Mouse (Mus musculus) testis, adult 2 months (tissue): Measurements from ENCODE around the gene Hoxb6. TPM values are rescaled to one million over a fixed set of nuclear protein-coding genes. Genes with fewer than 3 reads are reported as not detected.

Experiments used
- H3K27ac ChIP-seq: fragments of 200-500 bp; 2 replicates; pipeline ENCODE4 v1.5.1; 2012; ENCODE audit warnings: low read depth, low read length; ENCODE audit not compliant: control insufficient read depth, insufficient read depth
- H3K27me3 ChIP-seq: fragments of 200-500 bp; 2 replicates; pipeline ENCODE4 v1.6.1; 2012; ENCODE audit warnings: mild to moderate bottlenecking, low read length, moderate library complexity; ENCODE audit not compliant: control insufficient read depth, insufficient read depth
- H3K36me3 ChIP-seq: fragments of 200-500 bp; 2 replicates; pipeline ENCODE4 v1.6.1; 2012; ENCODE audit warnings: mild to moderate bottlenecking, low read length; ENCODE audit not compliant: control insufficient read depth, insufficient read depth
- H3K4me1 ChIP-seq: fragments of 200-500 bp; 2 replicates; pipeline ENCODE4 v1.6.1; 2012; ENCODE audit warnings: low read length; ENCODE audit not compliant: control insufficient read depth, insufficient read depth
- H3K4me3 ChIP-seq: fragments of 200-500 bp; 2 replicates; pipeline ENCODE4 v1.5.1; 2012; ENCODE audit warnings: low read depth, mild to moderate bottlenecking, low read length, moderate library complexity, mixed read lengths; ENCODE audit not compliant: control insufficient read depth
- CTCF ChIP-seq: fragments of 200-500 bp; IDR thresholded peaks from 2 replicates; pipeline ENCODE4 v1.5.1; 2012; ENCODE audit warnings: low read depth, mild to moderate bottlenecking, inconsistent platforms, low read length, moderate library complexity; ENCODE audit not compliant: control insufficient read depth, insufficient read depth, insufficient replicate concordance
- POLR2A ChIP-seq: fragments of 200-500 bp; IDR thresholded peaks from 2 replicates; pipeline ENCODE4 v1.6.1; 2012; ENCODE audit warnings: low read depth, mild to moderate bottlenecking, inconsistent platforms, low read length, moderate library complexity; ENCODE audit not compliant: control insufficient read depth
- polyA plus RNA-seq: library from polyadenylated mRNA; depleted of rRNA; stranded (reverse); fragments of >200 nt; gene quantifications from 2 replicates; pipeline ENCODE4 v1.2.3, GENCODE M21; 2012

The Hoxb6 gene
- polyA plus RNA-seq, 1 experiment: 0.15 TPM

- Histone ChIP-seq H3K36me3 (no peaks in the 10 kb centered on the region), H3K4me3 (no peak overlapping the region), H3K4me1 (peaks cover 8% of the 10 kb centered on the region), H3K27me3 (peaks cover 2% of the 10 kb centered on the region), H3K27ac (no peak overlapping the region)
- TF ChIP-seq CTCF (no peak), POLR2A (no peak)
Observed at GRCm38 (mm10) chr11:96263636-96264389, 28.5 kb upstream of the Hoxb6 start.

- no peak for TF ChIP-seq CTCF
- peaks cover 4% of the 10 kb centered on the region for H3K27me3 ChIP-seq
- H3K36me3 ChIP-seq: no peaks in the 10 kb centered on the region
- H3K27ac ChIP-seq: no peak overlapping the region
- H3K4me3 ChIP-seq: no peak overlapping the region
- peaks cover 8% of the 10 kb centered on the region for H3K4me1 ChIP-seq
Observed at GRCm38 (mm10) chr11:96264390-96265020, 27.8 kb upstream of the Hoxb6 start.

- H3K27ac ChIP-seq: no peak overlapping the region
- peaks cover 8% of the 10 kb centered on the region for H3K27me3 ChIP-seq
- TF ChIP-seq CTCF: no peak
- no peak for TF ChIP-seq POLR2A
- H3K4me1 ChIP-seq: peaks cover 8% of the 10 kb centered on the region
- H3K36me3 ChIP-seq: no peaks in the 10 kb centered on the region
- H3K4me3 ChIP-seq: no peak overlapping the region
Observed at GRCm38 (mm10) chr11:96265954-96266353, 26.3 kb upstream of the Hoxb6 start.

GRCm38 (mm10) chr11:96267021-96267920, 25.0 kb upstream of the Hoxb6 start:
- no peak overlapping the region for H3K27ac ChIP-seq
- no peak for TF ChIP-seq CTCF
- TF ChIP-seq POLR2A: no peak
- peaks cover 9% of the 10 kb centered on the region for H3K27me3 ChIP-seq
- H3K36me3 ChIP-seq: no peaks in the 10 kb centered on the region
- H3K4me1 ChIP-seq: peaks cover 14% of the 10 kb centered on the region
- H3K4me3 ChIP-seq: no peak overlapping the region

- H3K36me3 ChIP-seq: no peaks in the 10 kb centered on the region
- TF ChIP-seq POLR2A (no peak), CTCF (no peak)
- H3K27ac ChIP-seq: no peak overlapping the region
- H3K4me1 ChIP-seq: peaks cover 15% of the 10 kb centered on the region
- H3K27me3 ChIP-seq: peaks cover 8% of the 10 kb centered on the region
- no peak overlapping the region for H3K4me3 ChIP-seq
Observed at GRCm38 (mm10) chr11:96268031-96268745, 24.1 kb upstream of the Hoxb6 start.

GRCm38 (mm10) chr11:96269869-96270268, 22.4 kb upstream of the Hoxb6 start:
- H3K4me3 ChIP-seq: no peak overlapping the region
- no peak for TF ChIP-seq CTCF
- no peak for TF ChIP-seq POLR2A
- peaks cover 8% of the 10 kb centered on the region for H3K27me3 ChIP-seq
- peaks cover 15% of the 10 kb centered on the region for H3K4me1 ChIP-seq
- H3K27ac ChIP-seq: no peak overlapping the region
- no peaks in the 10 kb centered on the region for H3K36me3 ChIP-seq
